Mouse (Mus musculus): ENCODE results near the gene Ccsap.

- TF ChIP-seq CTCF (conservative IDR thresholded peaks at IDR 0.05; ENCODE audit: insufficient read depth, insufficient read length, low read depth, low read length) (no peak), POLR2A (IDR thresholded peaks at IDR 0.05; ENCODE audit: low read depth, low read length) (no peak)
Observed at GRCm38 (mm10) chr8:123873364-123873763, 13.4 kb upstream of the Ccsap start.
